Mouse (Mus musculus): Measurements from ENCODE around the gene Vmn1r115. TPM values are rescaled to one million over a fixed set of nuclear protein-coding genes. Genes with fewer than 3 reads are reported as not detected.
"Not testable (repeated sequence)": the region's sequence is repeated elsewhere in the genome, so short reads cannot be mapped to it uniquely, and the experiment has no call there.

The Vmn1r115 gene
- not detected for polyA plus RNA-seq (2012; fragmentation: generic; extraction: Trizol)
- long read RNA-seq, experiment 1 = 0 reads
- long read RNA-seq, experiment 2 = 0 reads

DNA sequence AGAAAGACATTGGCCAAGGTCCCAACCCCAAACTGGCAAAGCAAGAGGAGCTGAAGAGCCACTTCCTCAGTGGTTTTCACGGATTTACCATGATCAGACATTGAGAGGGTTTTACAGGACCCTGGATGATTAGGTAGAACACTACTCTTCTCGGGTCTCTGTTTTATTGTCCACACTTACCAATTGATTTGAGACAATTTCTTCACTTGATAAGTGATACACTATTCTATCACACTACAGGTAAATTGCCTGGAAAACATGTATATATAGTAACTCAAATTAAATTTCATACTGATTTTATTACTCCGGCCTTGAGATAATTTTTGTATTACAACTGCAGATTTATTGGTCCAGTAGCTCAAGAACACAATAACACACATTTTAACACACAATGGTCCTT lies at the start of gene Vmn1r115:
TSS of gene Vmn1r115 (minus strand) at position 101 of the 400 bp plus-strand sequence.
- not testable (repeated sequence) for H3K4me3 ChIP-seq (ENCODE audit: insufficient read depth, poor library complexity, severe bottlenecking); H3K36me3 ChIP-seq (ENCODE audit: control insufficient read depth, insufficient read depth); H3K79me3 ChIP-seq (ENCODE audit: low read depth); H3K79me2 ChIP-seq (ENCODE audit: control insufficient read depth, insufficient read depth); H3ac ChIP-seq (ENCODE audit: control insufficient read depth, insufficient read length, low read depth); H3K27me3 ChIP-seq (ENCODE audit: control insufficient read depth, insufficient read depth, insufficient read length)

DNA sequence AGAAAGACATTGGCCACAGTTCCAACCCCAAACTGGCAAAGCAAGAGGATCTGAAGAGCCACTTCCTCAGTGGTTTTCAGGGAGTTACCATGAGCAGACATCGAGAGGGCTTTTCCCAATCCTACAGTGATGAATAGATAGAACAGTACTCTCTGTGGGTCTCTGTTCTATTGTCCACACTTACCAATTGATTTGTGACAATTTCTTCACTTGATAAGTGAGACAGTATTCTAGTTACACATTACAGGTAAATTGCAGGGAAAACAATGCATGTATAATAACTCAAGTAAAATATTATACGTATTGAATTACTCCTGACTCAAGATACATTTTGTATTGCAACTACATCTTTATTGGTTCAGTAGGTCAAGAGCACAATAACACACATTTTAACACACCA lies 39.2 kb upstream of the Vmn1r115 start, which contains the start of gene Vmn1r117:
TSS of gene Vmn1r117 (minus strand) at position 101 of the 400 bp plus-strand sequence.
- not testable (repeated sequence) for H3ac ChIP-seq (ENCODE audit: control insufficient read depth, insufficient read length, low read depth); H3K27me3 ChIP-seq (ENCODE audit: control insufficient read depth, insufficient read depth, insufficient read length); H3K79me2 ChIP-seq (ENCODE audit: control insufficient read depth, insufficient read depth); H3K79me3 ChIP-seq (ENCODE audit: low read depth); H3K36me3 ChIP-seq (ENCODE audit: control insufficient read depth, insufficient read depth); H3K4me3 ChIP-seq (ENCODE audit: insufficient read depth, poor library complexity, severe bottlenecking)

DNA sequence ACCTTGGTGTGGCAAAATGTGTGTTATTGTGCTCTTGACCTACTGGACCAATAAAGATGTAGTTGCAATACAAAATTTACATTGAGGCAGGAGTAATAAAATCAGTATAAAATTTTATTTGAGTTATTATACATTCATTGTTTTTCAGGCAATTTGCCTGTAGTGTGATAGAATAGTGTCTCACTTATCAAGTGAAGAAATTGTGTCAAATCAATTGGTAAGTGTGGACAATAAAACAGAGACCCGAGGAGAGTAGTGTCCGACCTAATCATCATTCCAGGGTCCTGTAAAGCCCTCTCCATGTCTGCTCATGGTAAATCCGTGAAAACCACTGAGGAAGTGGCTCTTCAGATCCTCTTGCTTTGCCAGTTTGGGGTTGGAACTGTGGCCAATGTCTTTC lies 27.2 kb upstream of the Vmn1r115 start, which contains the start of gene Vmn1r116:
TSS of gene Vmn1r116 (plus strand) at position 301 of the 400 bp plus-strand sequence.
- H3K36me3 ChIP-seq (ENCODE audit: control insufficient read depth, insufficient read depth); H3K79me2 ChIP-seq (ENCODE audit: control insufficient read depth, insufficient read depth); H3ac ChIP-seq (ENCODE audit: control insufficient read depth, insufficient read length, low read depth); H3K79me3 ChIP-seq (ENCODE audit: low read depth); H3K27me3 ChIP-seq (ENCODE audit: control insufficient read depth, insufficient read depth, insufficient read length); H3K4me3 ChIP-seq (ENCODE audit: insufficient read depth, poor library complexity, severe bottlenecking): not testable (repeated sequence)

DNA sequence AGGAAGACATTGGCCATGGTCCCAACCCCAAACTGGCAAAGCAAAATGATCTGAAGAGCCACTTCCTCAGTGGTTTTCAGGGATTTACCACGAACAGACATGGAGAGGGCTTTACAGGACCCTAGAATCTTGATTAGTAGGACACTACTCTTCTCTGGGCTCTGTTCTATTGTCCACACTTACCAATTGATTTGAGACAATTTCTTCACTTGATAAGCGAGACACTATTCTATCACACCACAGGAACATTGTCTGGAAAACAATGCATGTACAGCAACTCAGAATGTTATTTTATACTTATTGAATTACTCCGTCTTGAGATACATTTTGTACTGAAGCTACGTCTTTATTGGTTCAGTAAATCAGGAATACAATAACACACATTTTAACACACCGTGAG lies 32.7 kb downstream of the Vmn1r115 start, which contains the start of gene Vmn1r114:
TSS of gene Vmn1r114 (minus strand) at position 101 of the 400 bp plus-strand sequence.
- H3K79me3 ChIP-seq (ENCODE audit: low read depth); H3K4me3 ChIP-seq (ENCODE audit: insufficient read depth, poor library complexity, severe bottlenecking); H3K79me2 ChIP-seq (ENCODE audit: control insufficient read depth, insufficient read depth); H3K27me3 ChIP-seq (ENCODE audit: control insufficient read depth, insufficient read depth, insufficient read length); H3K36me3 ChIP-seq (ENCODE audit: control insufficient read depth, insufficient read depth); H3ac ChIP-seq (ENCODE audit: control insufficient read depth, insufficient read length, low read depth): not testable (repeated sequence)

Other genes with a start within 250 kb of the Vmn1r115 start
- not detected for gene Gm4513, start 246.0 kb downstream of the Vmn1r115 start, polyA plus RNA-seq (2012; fragmentation: generic; extraction: Trizol)
- not detected for gene Vmn1r107, start 176.1 kb downstream of the Vmn1r115 start, polyA plus RNA-seq (2012; fragmentation: generic; extraction: Trizol)
- gene Vmn1r111, start 141.8 kb downstream of the Vmn1r115 start, polyA plus RNA-seq (2012; fragmentation: generic; extraction: Trizol) = not detected
- gene Gm10668, start 114.4 kb downstream of the Vmn1r115 start, polyA plus RNA-seq (2012; fragmentation: generic; extraction: Trizol) = not detected
- not detected for gene Vmn1r112, start 73.8 kb downstream of the Vmn1r115 start, polyA plus RNA-seq (2012; fragmentation: generic; extraction: Trizol)
- not detected for gene Vmn1r113, start 57.7 kb downstream of the Vmn1r115 start, polyA plus RNA-seq (2012; fragmentation: generic; extraction: Trizol)
- not detected for gene Vmn1r114, start 32.8 kb downstream of the Vmn1r115 start, polyA plus RNA-seq (2012; fragmentation: generic; extraction: Trizol)
- gene Vmn1r116, start 27.3 kb upstream of the Vmn1r115 start, polyA plus RNA-seq (2012; fragmentation: generic; extraction: Trizol) = not detected
- gene Vmn1r117, start 39.1 kb upstream of the Vmn1r115 start, polyA plus RNA-seq (2012; fragmentation: generic; extraction: Trizol) = not detected
- not detected for gene Vmn1r118, start 67.4 kb upstream of the Vmn1r115 start, polyA plus RNA-seq (2012; fragmentation: generic; extraction: Trizol)
- gene Vmn1r119, start 167.5 kb upstream of the Vmn1r115 start, polyA plus RNA-seq (2012; fragmentation: generic; extraction: Trizol) = not detected
- not detected for gene Vmn1r120, start 208.8 kb upstream of the Vmn1r115 start, polyA plus RNA-seq (2012; fragmentation: generic; extraction: Trizol)